Mouse (Mus musculus) bone marrow macrophage, adult 2 months (primary cell): ENCODE data around the gene Ptbp2. TPM values are rescaled to one million over a fixed set of nuclear protein-coding genes. Genes with fewer than 3 reads are reported as not detected.

Source experiments
- H3K27ac ChIP-seq: 2 replicates; pipeline ENCODE4 v1.5.1; 2012; ENCODE audit warnings: low read depth, low read length; ENCODE audit not compliant: insufficient read depth
- H3K4me1 ChIP-seq: 2 replicates; pipeline ENCODE4 v1.6.1; 2012; ENCODE audit warnings: low read length; ENCODE audit not compliant: control insufficient read depth, insufficient read depth
- H3K4me3 ChIP-seq: 2 replicates; pipeline ENCODE4 v1.5.1; 2012; ENCODE audit warnings: mild to moderate bottlenecking, low read length, moderate library complexity; ENCODE audit not compliant: insufficient read depth
- CTCF ChIP-seq: IDR thresholded peaks from 2 replicates; pipeline ENCODE4 v1.5.1; 2012; ENCODE audit warnings: low read depth, mild to moderate bottlenecking, low read length, moderate library complexity
- POLR2A ChIP-seq: IDR thresholded peaks from 2 replicates; pipeline ENCODE4 v1.6.1; 2012; ENCODE audit warnings: mild to moderate bottlenecking, low read depth, low read length, borderline replicate concordance
- polyA plus RNA-seq: library from polyadenylated mRNA; stranded (reverse); fragments of >200 nt; gene quantifications from 2 replicates; pipeline ENCODE4 v1.2.4, GENCODE M21; 2012; ENCODE audit not compliant: missing spikeins, insufficient read depth, insufficient read length

Ptbp2 gene
- polyA plus RNA-seq, 1 experiment, result 36.7 TPM

- no peak for TF ChIP-seq POLR2A
- TF ChIP-seq CTCF, result no peak
- Histone ChIP-seq H3K4me1 (peaks cover 14% of the 10 kb centered on the region), H3K27ac (no peak overlapping the region), H3K4me3 (no peak overlapping the region)
Observed at GRCm38 (mm10) chr3:119772789-119773188, 11.5 kb downstream of the Ptbp2 start.

GRCm38 (mm10) chr3:119763772-119764171 is 20.5 kb downstream of the Ptbp2 start:
- Histone ChIP-seq H3K4me1 (peaks cover 2% of the 10 kb centered on the region), H3K27ac (no peak overlapping the region), H3K4me3 (no peak overlapping the region)
- no peak for TF ChIP-seq CTCF

GRCm38 (mm10) chr3:119761732-119762131 is 22.5 kb downstream of the Ptbp2 start:
- Histone ChIP-seq H3K4me3 (no peak overlapping the region), H3K4me1 (peaks cover 2% of the 10 kb centered on the region), H3K27ac (no peak overlapping the region)
- no peak for TF ChIP-seq CTCF
- no peak for TF ChIP-seq POLR2A

- Histone ChIP-seq H3K27ac (no peak overlapping the region), H3K4me1 (no peaks in the 10 kb centered on the region), H3K4me3 (no peak overlapping the region)
- TF ChIP-seq POLR2A (no peak), CTCF (no peak)
Observed at GRCm38 (mm10) chr3:119753791-119754190, 30.5 kb downstream of the Ptbp2 start.

GRCm38 (mm10) chr3:119749551-119750249 is 34.6 kb downstream of the Ptbp2 start:
- Histone ChIP-seq H3K27ac (no peak overlapping the region), H3K4me1 (no peaks in the 10 kb centered on the region), H3K4me3 (no peak overlapping the region)
- TF ChIP-seq POLR2A, result no peak
- TF ChIP-seq CTCF, result no peak

GRCm38 (mm10) chr3:119749140-119749539 is 35.1 kb downstream of the Ptbp2 start:
- no peak for TF ChIP-seq POLR2A
- TF ChIP-seq CTCF, result no peak

GRCm38 (mm10) chr3:119746656-119747055 is 37.6 kb downstream of the Ptbp2 start:
- no peak overlapping the region for H3K27ac ChIP-seq
- no peak for TF ChIP-seq CTCF
- no peak for TF ChIP-seq POLR2A
- no peaks in the 10 kb centered on the region for H3K4me1 ChIP-seq
- H3K4me3 ChIP-seq, result no peak overlapping the region

More at GRCm38 (mm10) chr3:119749140-119749539, 35.1 kb downstream of the Ptbp2 start:
- Histone ChIP-seq H3K4me3 (no peak overlapping the region), H3K4me1 (no peaks in the 10 kb centered on the region), H3K27ac (no peak overlapping the region)

GRCm38 (mm10) chr3:119745801-119746200 is 38.5 kb downstream of the Ptbp2 start:
- Histone ChIP-seq H3K27ac (no peak overlapping the region), H3K4me1 (no peaks in the 10 kb centered on the region), H3K4me3 (no peak overlapping the region)
- TF ChIP-seq CTCF, result no peak

- TF ChIP-seq CTCF (no peak), POLR2A (no peak)
- Histone ChIP-seq H3K4me3 (no peak overlapping the region), H3K27ac (no peak overlapping the region), H3K4me1 (peaks cover 2% of the 10 kb centered on the region)
Observed at GRCm38 (mm10) chr3:119729863-119730262, 54.4 kb downstream of the Ptbp2 start.

- Histone ChIP-seq H3K4me3 (no peak overlapping the region), H3K27ac (no peak overlapping the region), H3K4me1 (no peaks in the 10 kb centered on the region)
- TF ChIP-seq CTCF, result no peak
- no peak for TF ChIP-seq POLR2A
Observed at GRCm38 (mm10) chr3:119712066-119712465, 72.2 kb downstream of the Ptbp2 start.

GRCm38 (mm10) chr3:119711503-119711902 is 72.8 kb downstream of the Ptbp2 start:
- no peak overlapping the region for H3K4me3 ChIP-seq
- no peak for TF ChIP-seq CTCF
- no peak for TF ChIP-seq POLR2A

More at GRCm38 (mm10) chr3:119711503-119711902, 72.8 kb downstream of the Ptbp2 start:
- H3K27ac ChIP-seq, result no peak overlapping the region
- no peaks in the 10 kb centered on the region for H3K4me1 ChIP-seq
